Mouse (Mus musculus) liver, adult 2 months (tissue): ENCODE results near the gene Sema6d. TPM values are rescaled to one million over a fixed set of nuclear protein-coding genes. Genes with fewer than 3 reads are reported as not detected.

Source experiments
- DNase-seq: peaks from one replicate; pipeline ENCODE4 v3.0.0-alpha.2; 2011; ENCODE audit warnings: low read depth, low spot score; ENCODE audit errors: extremely low read depth
- H3K27ac ChIP-seq: fragments of 200-500 bp; replicated peaks from 2 replicates; pipeline ENCODE4 v1.5.1; 2012; ENCODE audit warnings: low read depth, mild to moderate bottlenecking, control low read depth, inconsistent platforms, low read length; ENCODE audit not compliant: insufficient read depth
- H3K27me3 ChIP-seq: fragments of 200-500 bp; 2 replicates; pipeline ENCODE4 v1.6.1; 2012; ENCODE audit warnings: mild to moderate bottlenecking, moderate library complexity, low read length, inconsistent platforms; ENCODE audit not compliant: control insufficient read depth, insufficient read depth
- H3K36me3 ChIP-seq: fragments of 200-500 bp; 2 replicates; pipeline ENCODE4 v1.6.1; 2012; ENCODE audit warnings: low read length, inconsistent platforms; ENCODE audit not compliant: control insufficient read depth, insufficient read depth
- H3K4me1 ChIP-seq: fragments of 200-500 bp; 2 replicates; pipeline ENCODE4 v1.6.1; 2011; ENCODE audit warnings: low read length; ENCODE audit not compliant: control insufficient read depth, insufficient read depth
- H3K4me3 ChIP-seq: fragments of 200-500 bp; 2 replicates; pipeline ENCODE4 v1.5.1; 2011; ENCODE audit warnings: low read depth, mild to moderate bottlenecking, control low read depth, low read length, moderate library complexity; ENCODE audit not compliant: insufficient read depth
- H3K79me2 ChIP-seq: fragments of 200-500 bp; 2 replicates; pipeline ENCODE4 v1.6.1; 2012; ENCODE audit warnings: inconsistent platforms, mild to moderate bottlenecking, low read length, moderate library complexity; ENCODE audit not compliant: control insufficient read depth, insufficient read depth
- H3K9ac ChIP-seq: fragments of 200-500 bp; 2 replicates; pipeline ENCODE4 v1.6.1; 2012; ENCODE audit warnings: low read depth, mild to moderate bottlenecking, control low read depth, inconsistent platforms, low read length
- CTCF ChIP-seq: fragments of 200-500 bp; IDR thresholded peaks from 2 replicates; pipeline ENCODE4 v1.5.1; 2011; ENCODE audit warnings: low read depth, low read length, control low read depth
- POLR2A ChIP-seq: fragments of 200-500 bp; IDR thresholded peaks from 2 replicates; pipeline ENCODE4 v1.6.1; 2011; ENCODE audit warnings: low read length, control low read depth; ENCODE audit not compliant: insufficient read depth; ENCODE audit errors: extremely low read depth
- WGBS: fragments of 180-500 bp; shearing (Covaris S2); methylation state at CpG from one replicate; pipeline ENCODE4 v1.1.7; 2018; 5-methylcytosine and 5-hydroxymethylcytosine counted together
- polyA plus RNA-seq: library from polyadenylated mRNA; depleted of rRNA; stranded (reverse); fragments of >200 nt; gene quantifications from 2 replicates; pipeline ENCODE4 v1.2.3, GENCODE M21; 2012
- total RNA-seq: library from RNA; depleted of rRNA; stranded (reverse); fragments of >200 nt; gene quantifications from 2 replicates; pipeline ENCODE4 v1.2.3, GENCODE M21; 2014

Sema6d gene
- total and polyA plus RNA-seq, 2 experiments, result 3.9 to 8.5 TPM

- WGBS, result 62% methylated on average over 5 of the region's 5 CpGs
- peaks cover 4% of the 10 kb centered on the region; the same call in 1 of the 2 replicates for H3K4me1 ChIP-seq
- TF ChIP-seq CTCF, result no peak
- peak overlapping the region; percentile 34; the same call in 1 of the 2 replicates for H3K27ac ChIP-seq
- H3K36me3 ChIP-seq, result no peaks in the 10 kb centered on the region
- DNase-seq, result peak; percentile 65
- no peak overlapping the region for H3K4me3 ChIP-seq
- no peaks in the 10 kb centered on the region for H3K27me3 ChIP-seq
- H3K9ac ChIP-seq, result no peak overlapping the region
- no peaks in the 10 kb centered on the region for H3K79me2 ChIP-seq
Measured at GRCm38 (mm10) chr2:124684481-124684901, 594.7 kb downstream of the Sema6d start.

GRCm38 (mm10) chr2:124690372-124690771 lies 600.6 kb downstream of the Sema6d start:
- DNase-seq, result peak; percentile 65

DNA sequence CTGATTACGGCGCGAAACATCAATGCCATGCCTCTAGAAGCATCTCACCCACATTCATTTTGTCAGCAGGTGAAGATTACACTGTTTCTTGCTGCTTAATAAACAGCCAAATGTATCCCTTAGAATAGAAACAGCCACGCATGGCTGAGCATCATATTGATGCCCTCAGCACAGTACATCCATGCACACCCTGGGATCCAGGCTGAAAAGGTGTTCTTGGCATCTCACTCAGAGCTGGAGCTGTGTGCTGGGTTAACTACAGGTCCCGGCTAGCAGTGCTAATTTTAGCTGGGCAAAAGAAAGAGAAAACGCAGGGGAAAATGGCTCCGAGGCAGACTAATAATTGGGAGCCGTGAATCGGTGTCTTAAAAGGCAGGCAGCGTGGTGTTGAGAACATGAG lies 612.9 kb downstream of the Sema6d start:
- Histone ChIP-seq H3K4me3 (no peak overlapping the region), H3K79me2 (no peaks in the 10 kb centered on the region), H3K27me3 (no peaks in the 10 kb centered on the region), H3K4me1 (no peaks in the 10 kb centered on the region; the same call in 1 of the 2 replicates), H3K9ac (no peak overlapping the region), H3K36me3 (no peaks in the 10 kb centered on the region), H3K27ac (no peak overlapping the region)
- WGBS, result 92% methylated on average over 10 of the region's 10 CpGs
- no peak for DNase-seq
- TF ChIP-seq POLR2A (no peak), CTCF (no peak)

More at GRCm38 (mm10) chr2:124690372-124690771, 600.6 kb downstream of the Sema6d start:
- WGBS, result 71% methylated on average over 1 of the region's 1 CpGs
- Histone ChIP-seq H3K36me3 (no peaks in the 10 kb centered on the region), H3K27ac (peak overlapping the region; percentile 44; the same call in 1 of the 2 replicates), H3K9ac (no peak overlapping the region), H3K4me1 (no peaks in the 10 kb centered on the region), H3K4me3 (no peak overlapping the region), H3K79me2 (no peaks in the 10 kb centered on the region), H3K27me3 (no peaks in the 10 kb centered on the region)
- no peak for TF ChIP-seq CTCF
- TF ChIP-seq POLR2A, result no peak

DNA sequence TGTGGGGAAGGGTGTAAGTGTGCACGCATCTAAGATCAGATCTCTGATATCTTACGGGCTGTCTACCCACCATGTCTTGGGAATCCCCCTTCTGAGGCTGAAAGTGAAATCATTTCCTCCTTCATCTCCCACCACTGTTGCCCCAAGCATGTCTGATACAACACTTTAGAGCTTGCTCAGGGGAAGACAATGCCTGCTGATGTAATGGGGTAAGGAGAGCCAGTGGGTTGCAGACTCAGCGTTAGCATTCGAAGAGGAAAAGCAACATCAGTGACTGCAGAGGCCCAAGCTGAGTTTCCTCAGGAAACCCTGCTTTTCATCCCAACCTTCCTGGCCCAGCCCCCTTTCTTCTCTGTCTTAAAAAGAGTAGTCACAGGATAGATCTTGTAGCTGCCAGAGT lies 615.2 kb downstream of the Sema6d start:
- TF ChIP-seq POLR2A, result no peak
- TF ChIP-seq CTCF, result no peak
- no peak overlapping the region for H3K4me3 ChIP-seq
- no peak overlapping the region for H3K9ac ChIP-seq
- H3K27me3 ChIP-seq, result no peaks in the 10 kb centered on the region
- 70% methylated on average over 4 of the region's 4 CpGs for WGBS
- H3K79me2 ChIP-seq, result no peaks in the 10 kb centered on the region
- no peak overlapping the region for H3K27ac ChIP-seq
- DNase-seq, result peak; percentile 29
- H3K36me3 ChIP-seq, result no peaks in the 10 kb centered on the region
- H3K4me1 ChIP-seq, result no peaks in the 10 kb centered on the region; the same call in 1 of the 2 replicates

DNA sequence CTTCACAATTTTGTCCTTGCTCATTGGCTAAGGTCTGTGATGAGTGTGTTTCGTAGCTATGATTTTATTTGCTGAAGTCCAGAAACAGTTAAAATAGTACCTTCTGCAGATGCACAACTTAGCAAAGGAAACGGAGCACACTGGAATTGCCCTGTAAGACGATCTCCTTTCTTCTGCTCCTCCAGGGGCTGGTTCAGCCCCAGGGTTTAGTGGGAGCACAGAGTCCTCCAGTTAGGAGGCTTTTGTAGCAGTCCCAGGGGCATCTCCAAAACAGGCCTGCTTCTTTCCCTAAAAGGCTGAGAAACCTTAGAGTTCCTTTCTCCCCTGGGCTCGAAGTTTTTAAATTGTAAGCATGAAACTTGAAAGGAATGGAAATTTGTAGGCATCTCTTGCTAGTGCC lies 616.0 kb downstream of the Sema6d start:
- TF ChIP-seq CTCF (no peak), POLR2A (no peak)
- DNase-seq, result no peak
- H3K4me3 ChIP-seq, result no peak overlapping the region
- H3K79me2 ChIP-seq, result no peaks in the 10 kb centered on the region
- H3K36me3 ChIP-seq, result no peaks in the 10 kb centered on the region
- 51% methylated on average over 4 of the region's 4 CpGs for WGBS
- no peak overlapping the region for H3K9ac ChIP-seq
- H3K4me1 ChIP-seq, result no peaks in the 10 kb centered on the region; the same call in 1 of the 2 replicates
- H3K27me3 ChIP-seq, result no peaks in the 10 kb centered on the region
- no peak overlapping the region for H3K27ac ChIP-seq

DNA sequence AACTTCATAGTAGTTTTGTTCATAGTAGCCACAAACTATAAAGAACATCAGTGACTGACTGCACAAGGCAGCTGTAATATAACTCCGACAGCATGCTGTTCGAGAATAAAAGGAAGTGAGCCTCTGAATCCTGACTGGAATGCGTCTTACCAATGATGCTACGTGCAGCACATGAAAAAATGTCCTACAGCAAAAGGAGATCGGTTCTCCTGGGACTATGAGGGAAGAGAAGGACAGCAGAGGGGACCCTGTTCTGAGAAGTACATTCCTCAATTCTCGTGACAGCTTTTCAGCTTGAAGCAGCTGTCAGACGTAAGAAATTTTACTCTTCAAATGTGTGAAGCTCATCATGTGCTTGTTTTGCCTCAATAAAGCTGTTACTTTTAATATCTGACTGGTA lies 617.1 kb downstream of the Sema6d start:
- Histone ChIP-seq H3K27ac (no peak overlapping the region), H3K9ac (no peak overlapping the region), H3K4me3 (no peak overlapping the region), H3K4me1 (no peaks in the 10 kb centered on the region; the same call in 1 of the 2 replicates), H3K27me3 (no peaks in the 10 kb centered on the region), H3K79me2 (no peaks in the 10 kb centered on the region), H3K36me3 (no peaks in the 10 kb centered on the region)
- WGBS, result 77% methylated on average over 7 of the region's 7 CpGs
- TF ChIP-seq CTCF (no peak), POLR2A (no peak)
- no peak for DNase-seq
